Mouse (Mus musculus) ES-E14 (cell line): ENCODE data around the gene Itga6. TPM values are rescaled to one million over a fixed set of nuclear protein-coding genes. Genes with fewer than 3 reads are reported as not detected.
"Not testable (repeated sequence)": the region's sequence is repeated elsewhere in the genome, so short reads cannot be mapped to it uniquely, and the experiment has no call there.

Experiments used
- DNase-seq: peaks from one replicate; pipeline ENCODE4 v3.0.0-alpha.2; 2013; ENCODE audit warnings: low read depth, low spot score
- H3K27ac ChIP-seq: 2 replicates; pipeline ENCODE4 v1.5.1; 2012; ENCODE audit warnings: low read depth, mild to moderate bottlenecking, low read length, moderate library complexity, mixed read lengths; ENCODE audit not compliant: poor library complexity, insufficient read depth, severe bottlenecking
- H3K36me3 ChIP-seq: 2 replicates; pipeline ENCODE4 v1.6.1; 2012; ENCODE audit warnings: mild to moderate bottlenecking, low read length, moderate library complexity, mixed read lengths; ENCODE audit not compliant: control insufficient read depth, poor library complexity, insufficient read depth, severe bottlenecking
- H3K4me1 ChIP-seq, 2 experiments: fragments of 150-350 bp in 1 of 2; sonication (generic) in 1 of 2; 2 replicates each; pipeline ENCODE4 v1.6.1; 2012; ENCODE audit warnings: low read length in 2 of 2, mild to moderate bottlenecking in 1 of 2, mixed read lengths in 1 of 2; ENCODE audit not compliant: control insufficient read depth in 2 of 2, insufficient read depth in 2 of 2, poor library complexity in 1 of 2
- H3K4me3 ChIP-seq, 2 experiments: fragments of 150-350 bp in 1 of 2; sonication (generic) in 1 of 2; 2 replicates each; pipeline ENCODE4 v1.5.1; 2012; ENCODE audit warnings: low read length in 2 of 2, low read depth in 1 of 2, mild to moderate bottlenecking in 1 of 2, mixed read lengths in 1 of 2; ENCODE audit not compliant: insufficient read depth in 1 of 2, poor library complexity in 1 of 2, severe bottlenecking in 1 of 2
- H3K9ac ChIP-seq: 2 replicates; pipeline ENCODE4 v1.6.1; 2012; ENCODE audit warnings: low read depth, mild to moderate bottlenecking, low read length, mixed read lengths; ENCODE audit not compliant: poor library complexity, insufficient read depth, severe bottlenecking
- H3K9me3 ChIP-seq: fragments of 150-350 bp; sonication (generic); 2 replicates; pipeline ENCODE4 v1.6.1; 2012; ENCODE audit warnings: low read depth, mild to moderate bottlenecking, low read length; ENCODE audit not compliant: control insufficient read depth, insufficient read depth
- CHD2 ChIP-seq: IDR thresholded peaks from 2 replicates; pipeline ENCODE4 v1.6.1; 2014; ENCODE audit warnings: mild to moderate bottlenecking, low read depth, low read length, inconsistent platforms
- HCFC1 ChIP-seq: IDR thresholded peaks from 2 replicates; pipeline ENCODE4 v1.6.1; 2012; ENCODE audit warnings: low read length, inconsistent platforms, borderline replicate concordance; ENCODE audit not compliant: insufficient read depth
- MAFK ChIP-seq: IDR thresholded peaks from 2 replicates; pipeline ENCODE4 v1.6.1; 2014; ENCODE audit warnings: mild to moderate bottlenecking, low read depth, low read length, inconsistent platforms; ENCODE audit not compliant: insufficient read depth
- ZC3H11A ChIP-seq: IDR thresholded peaks from 2 replicates; pipeline ENCODE4 v1.6.1; 2012; ENCODE audit warnings: low read depth, mild to moderate bottlenecking, inconsistent platforms, low read length, borderline replicate concordance
- ZNF384 ChIP-seq: IDR thresholded peaks from 2 replicates; pipeline ENCODE4 v1.6.1; 2012; ENCODE audit warnings: low read depth, low read length, inconsistent platforms
- in situ Hi-C, 2 experiments: fragments of 600-800 bp; cut with MboI; formaldehyde crosslinking; loops; one replicate each; pipeline ENCODE4 v1.15.1; 2025; ENCODE audit warnings: low sequenced_read_pairs in 2 of 2, inconsistent platforms in 1 of 2; ENCODE audit not compliant: unreplicated experiment in 2 of 2
- total RNA-seq: library from RNA; depleted of rRNA; stranded (reverse); fragments of 300-350 nt; gene quantifications from 2 replicates; pipeline ENCODE4 v1.2.3, GENCODE M21; 2012

Gene Itga6
- total RNA-seq, 1 experiment: 169 TPM

- in situ Hi-C loops: no loop called here
- H3K9me3 ChIP-seq: no peaks in the 10 kb centered on the region
- H3K4me3 ChIP-seq: no peak overlapping the region
- no peak for DNase-seq
- no peak overlapping the region for H3K9ac ChIP-seq
- no peak overlapping the region for H3K27ac ChIP-seq
- TF ChIP-seq ZC3H11A (no peak), ZNF384 (no peak), CHD2 (no peak), HCFC1 (no peak), MAFK (no peak)
- peaks cover 7 to 13% of the 10 kb centered on the region in 2 experiments for H3K4me1 ChIP-seq
- H3K36me3 ChIP-seq: no peaks in the 10 kb centered on the region
Observed at GRCm38 (mm10) chr2:71714416-71714815, 31.0 kb upstream of the Itga6 start.

DNA sequence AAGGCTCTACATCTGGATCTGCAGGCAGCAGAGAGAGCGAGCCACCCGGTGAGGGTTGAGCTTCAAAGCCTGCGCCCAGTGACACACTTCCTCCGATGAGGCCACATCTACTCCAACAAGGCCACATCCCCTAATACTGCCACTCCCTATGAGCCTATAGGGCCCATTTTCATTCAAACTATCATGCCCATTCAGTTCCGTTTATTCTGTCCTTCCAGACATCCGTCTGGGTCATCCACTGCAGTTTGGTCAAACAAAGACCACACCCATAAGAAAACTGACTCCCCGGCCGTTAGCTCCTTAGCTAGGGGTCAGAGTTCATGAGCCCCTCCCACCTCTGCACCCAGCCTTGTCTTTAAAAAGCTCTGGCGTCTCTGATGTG, 26.4 kb upstream of the Itga6 start:
- TF ChIP-seq CHD2 (no peak), ZC3H11A (no peak), HCFC1 (no peak), ZNF384 (no peak), MAFK (no peak)
- Histone ChIP-seq H3K9me3 (no peaks in the 10 kb centered on the region), H3K4me3 (peak overlapping the region; percentile 33 to 51; a peak in 3 of 4 replicates), H3K36me3 (no peaks in the 10 kb centered on the region), H3K9ac (no peak overlapping the region), H3K4me1 (peaks cover 7 to 23% of the 10 kb centered on the region in 2 experiments), H3K27ac (peak overlapping the region; percentile 63; the same call in 1 of the 2 replicates)
- in situ Hi-C loops: no loop called here
- DNase-seq: peak; percentile 81

DNA sequence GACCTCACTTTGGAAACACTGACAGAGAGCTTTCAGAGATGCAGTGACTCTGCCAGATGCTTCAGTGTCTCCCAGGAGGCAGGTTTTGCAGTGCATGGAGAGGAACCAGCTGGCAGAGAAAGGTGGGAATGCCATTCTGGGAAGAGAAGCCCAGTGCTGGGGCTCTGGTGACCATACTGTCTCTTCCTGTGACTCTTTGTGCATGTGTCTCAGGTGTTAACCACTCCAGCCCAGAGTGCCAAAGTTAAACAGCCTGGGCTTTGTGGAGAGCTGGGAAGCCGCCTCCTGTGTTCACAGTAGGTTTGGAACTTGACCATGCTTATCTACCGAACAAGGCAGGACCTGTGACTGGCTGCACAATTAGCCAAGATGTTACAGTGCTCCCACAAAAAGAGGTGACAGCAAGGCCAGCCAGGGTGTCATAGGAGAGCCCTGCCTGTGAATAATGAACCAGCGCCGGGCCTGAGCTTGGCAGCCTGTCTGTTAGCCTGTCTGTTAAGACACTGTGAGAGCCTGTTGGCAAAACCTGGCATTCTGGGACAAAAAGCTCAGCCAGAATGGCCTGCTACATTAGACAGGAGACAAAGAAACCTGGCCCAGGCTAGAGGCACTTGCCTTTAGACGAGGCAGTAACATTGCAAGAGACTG, 25.9 kb upstream of the Itga6 start:
- H3K27ac ChIP-seq: peak overlapping the region; percentile 48
- in situ Hi-C loops: no loop called here

GRCm38 (mm10) chr2:71720556-71720955, 24.9 kb upstream of the Itga6 start:
- H3K36me3 ChIP-seq, H3K9ac ChIP-seq, H3K4me3 ChIP-seq, in situ Hi-C loops, H3K9me3 ChIP-seq, DNase-seq, H3K27ac ChIP-seq: not testable (repeated sequence)
- peaks cover 9 to 25% of the 10 kb centered on the region in 2 experiments for H3K4me1 ChIP-seq

More for the DNA sequence above, 25.9 kb upstream of the Itga6 start:
- DNase-seq: no peak
- no peak for TF ChIP-seq ZNF384
- no peak for TF ChIP-seq ZC3H11A
- no peak for TF ChIP-seq CHD2
- no peak for TF ChIP-seq MAFK
- no peak for TF ChIP-seq HCFC1
- Histone ChIP-seq H3K4me1 (peaks cover 7 to 23% of the 10 kb centered on the region in 2 experiments), H3K4me3 (peak overlapping the region; percentile 33 to 51), H3K9ac (peak overlapping the region; percentile 32; the same call in 1 of the 2 replicates), H3K9me3 (no peaks in the 10 kb centered on the region), H3K36me3 (no peaks in the 10 kb centered on the region)

GRCm38 (mm10) chr2:71722913-71723312, 22.5 kb upstream of the Itga6 start:
- DNase-seq: no peak
- H3K9ac ChIP-seq: no peak overlapping the region
- no peaks in the 10 kb centered on the region for H3K9me3 ChIP-seq
- no peak overlapping the region for H3K27ac ChIP-seq
- TF ChIP-seq HCFC1 (no peak), ZNF384 (no peak), CHD2 (no peak), ZC3H11A (no peak), MAFK (no peak)
- no peak overlapping the region for H3K4me3 ChIP-seq
- in situ Hi-C loops: no loop called here
- H3K36me3 ChIP-seq: no peaks in the 10 kb centered on the region
- H3K4me1 ChIP-seq: peaks cover 6 to 20% of the 10 kb centered on the region in 2 experiments
